Mouse (Mus musculus) central nervous system, embryonic 14 days (tissue): Measurements from ENCODE around the gene Tmem135. TPM values are rescaled to one million over a fixed set of nuclear protein-coding genes. Genes with fewer than 3 reads are reported as not detected.

Experiments used
- polyA plus RNA-seq: library from polyadenylated mRNA; depleted of rRNA; stranded (reverse); fragments of >200 nt; gene quantifications from 2 replicates; pipeline ENCODE4 v1.2.3, GENCODE M21; 2012; rRNA removed

Gene Tmem135
- polyA plus RNA-seq, result 13.3 and 14.8 TPM in 2 replicates

GRCm38 (mm10) chr7:89404081-89404733, at the start of gene Tmem135, which contains the start of gene Fzd4:
TSS of gene Tmem135 (minus strand) at chr7:89404222.
TSS of gene Fzd4 (plus strand) at chr7:89404355.

Other genes with a start within 250 kb of the Tmem135 start
- gene Fzd4, start 133 bp upstream of the Tmem135 start, polyA plus RNA-seq, result 2.7 and 5.9 TPM in 2 replicates
- 18.7 and 35.5 TPM in 2 replicates for gene Prss23, start 123.0 kb upstream of the Tmem135 start, polyA plus RNA-seq
- gene Me3, start 228.2 kb upstream of the Tmem135 start, polyA plus RNA-seq, result 2.7 TPM in 2 replicates